Mouse (Mus musculus): ENCODE measurements around the gene Msi2. TPM values are rescaled to one million over a fixed set of nuclear protein-coding genes. Genes with fewer than 3 reads are reported as not detected.

Msi2 gene
- total and polyA plus RNA-seq, 3 experiments = 36.5 to 197 (median 144) TPM

GRCm38 (mm10) chr11:88522114-88522513 is 196.2 kb downstream of the Msi2 start:
- Histone ChIP-seq H3K27me3 (ENCODE audit: insufficient read depth, low read length) (no peaks in the 10 kb centered on the region), H3K9me3 (replicated peaks) (no peaks in the 10 kb centered on the region), H3K4me3 (ENCODE audit: low read depth, low read length) (no peak overlapping the region), H3K36me3 (replicated peaks) (peaks cover 89% of the 10 kb centered on the region), H3K4me1 (ENCODE audit: insufficient read depth, low read depth, low read length) (peaks cover 32% of the 10 kb centered on the region)
- ATAC-seq (ENCODE audit: extremely low read depth, insufficient number of reproducible peaks, low FRiP score, poor library complexity, severe bottlenecking) (no peak), DNase-seq (ENCODE audit: low spot score) (no peak)
- TF ChIP-seq GATA1 (IDR thresholded peaks at IDR 0.05; ENCODE audit: borderline replicate concordance, low read length) (no peak), CTCF (IDR thresholded peaks at IDR 0.05; ENCODE audit: low read depth, low read length) (no peak), POLR2AphosphoS5 (IDR thresholded peaks at IDR 0.05; ENCODE audit: insufficient replicate concordance, low read depth, low read length) (no peak), GATA2 (IDR thresholded peaks at IDR 0.05; ENCODE audit: borderline replicate concordance, low read depth, low read length) (no peak), TAL1 (conservative IDR thresholded peaks at IDR 0.05; ENCODE audit: low read depth, low read length) (no peak)

DNA sequence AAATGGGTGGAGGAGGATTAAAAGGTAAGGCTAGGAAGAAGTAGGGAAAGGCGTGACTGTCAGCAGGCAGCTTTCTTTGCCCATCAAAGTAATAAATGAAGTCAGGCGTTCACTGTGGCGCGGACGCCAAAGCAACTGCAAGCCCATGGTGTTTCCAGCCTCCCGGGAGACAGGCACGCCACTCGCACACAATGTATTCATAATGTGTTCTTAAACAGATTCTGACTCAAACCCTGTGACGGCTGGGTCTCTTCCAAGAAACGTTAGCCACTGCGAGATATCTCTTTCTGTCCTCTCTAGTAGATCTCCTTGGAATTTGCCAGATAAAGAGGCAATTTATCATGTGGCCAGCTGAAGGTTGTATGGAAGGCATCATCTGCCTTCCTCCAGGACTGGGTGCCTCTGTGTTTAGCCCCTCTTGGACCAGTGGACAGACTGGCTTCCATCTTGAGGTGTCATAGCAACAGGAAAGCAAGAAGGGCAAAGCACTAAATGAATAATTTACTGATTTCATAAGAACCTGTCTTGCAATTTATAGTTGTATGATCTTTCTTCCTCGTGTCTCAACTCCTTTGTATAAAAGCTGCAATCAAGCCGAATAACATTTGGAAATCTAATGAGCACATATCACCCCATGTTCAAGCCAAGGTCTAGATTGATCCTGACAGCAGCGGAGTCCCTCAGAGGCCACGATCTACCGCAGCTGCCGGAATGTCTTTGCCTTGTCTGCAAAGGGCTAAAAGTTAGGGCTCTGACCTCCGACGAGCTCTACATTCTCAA is 197.2 kb downstream of the Msi2 start:
- DNase-seq (ENCODE audit: low spot score) = no peak
- TF ChIP-seq POLR2AphosphoS5 (IDR thresholded peaks at IDR 0.05; ENCODE audit: insufficient replicate concordance, low read depth, low read length) (no peak), GATA1 (IDR thresholded peaks at IDR 0.05; ENCODE audit: borderline replicate concordance, low read length) (no peak), TAL1 (conservative IDR thresholded peaks at IDR 0.05; ENCODE audit: low read depth, low read length) (no peak), GATA2 (IDR thresholded peaks at IDR 0.05; ENCODE audit: borderline replicate concordance, low read depth, low read length) (no peak), CTCF (IDR thresholded peaks at IDR 0.05; ENCODE audit: low read depth, low read length) (no peak)
- Histone ChIP-seq H3K9me3 (replicated peaks) (no peaks in the 10 kb centered on the region), H3K4me3 (ENCODE audit: low read depth, low read length) (no peak overlapping the region), H3K27me3 (ENCODE audit: insufficient read depth, low read length) (no peaks in the 10 kb centered on the region), H3K36me3 (replicated peaks) (peaks cover 85% of the 10 kb centered on the region), H3K4me1 (ENCODE audit: insufficient read depth, low read depth, low read length) (peaks cover 30% of the 10 kb centered on the region)
- no peak for ATAC-seq (ENCODE audit: extremely low read depth, insufficient number of reproducible peaks, low FRiP score, poor library complexity, severe bottlenecking)

DNA sequence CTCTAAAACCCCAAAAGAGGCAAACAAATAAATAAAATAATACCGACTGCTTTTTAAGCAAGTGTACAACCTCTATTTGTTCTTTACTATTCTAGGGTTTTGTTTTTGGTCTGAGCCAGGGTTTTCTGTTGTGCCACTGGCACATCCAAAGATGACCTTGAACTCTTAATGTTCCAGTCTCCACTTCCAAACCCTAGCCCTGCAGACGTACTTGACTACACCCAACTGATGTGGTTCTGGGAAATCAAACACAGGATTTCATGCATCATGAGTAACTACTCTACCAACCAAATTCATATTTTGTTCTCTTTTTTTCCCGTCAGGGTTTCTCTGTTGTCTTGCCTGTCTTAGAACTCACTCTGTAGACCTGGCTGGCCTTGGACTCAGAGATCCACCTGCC is 200.0 kb downstream of the Msi2 start:
- no peak for ATAC-seq (ENCODE audit: extremely low read depth, insufficient number of reproducible peaks, low FRiP score, poor library complexity, severe bottlenecking)
- Histone ChIP-seq H3K9me3 (replicated peaks) (no peaks in the 10 kb centered on the region), H3K27me3 (ENCODE audit: insufficient read depth, low read length) (no peaks in the 10 kb centered on the region), H3K36me3 (replicated peaks) (peaks cover 83% of the 10 kb centered on the region), H3K4me1 (ENCODE audit: insufficient read depth, low read depth, low read length) (peaks cover 24% of the 10 kb centered on the region), H3K4me3 (ENCODE audit: low read depth, low read length) (no peak overlapping the region)
- TF ChIP-seq GATA1 (IDR thresholded peaks at IDR 0.05; ENCODE audit: borderline replicate concordance, low read length) = no peak
- no peak for TF ChIP-seq TAL1 (conservative IDR thresholded peaks at IDR 0.05; ENCODE audit: low read depth, low read length)
- TF ChIP-seq CTCF (IDR thresholded peaks at IDR 0.05; ENCODE audit: low read depth, low read length) = no peak
- TF ChIP-seq GATA2 (IDR thresholded peaks at IDR 0.05; ENCODE audit: borderline replicate concordance, low read depth, low read length) = no peak
- no peak for DNase-seq (ENCODE audit: low spot score)

DNA sequence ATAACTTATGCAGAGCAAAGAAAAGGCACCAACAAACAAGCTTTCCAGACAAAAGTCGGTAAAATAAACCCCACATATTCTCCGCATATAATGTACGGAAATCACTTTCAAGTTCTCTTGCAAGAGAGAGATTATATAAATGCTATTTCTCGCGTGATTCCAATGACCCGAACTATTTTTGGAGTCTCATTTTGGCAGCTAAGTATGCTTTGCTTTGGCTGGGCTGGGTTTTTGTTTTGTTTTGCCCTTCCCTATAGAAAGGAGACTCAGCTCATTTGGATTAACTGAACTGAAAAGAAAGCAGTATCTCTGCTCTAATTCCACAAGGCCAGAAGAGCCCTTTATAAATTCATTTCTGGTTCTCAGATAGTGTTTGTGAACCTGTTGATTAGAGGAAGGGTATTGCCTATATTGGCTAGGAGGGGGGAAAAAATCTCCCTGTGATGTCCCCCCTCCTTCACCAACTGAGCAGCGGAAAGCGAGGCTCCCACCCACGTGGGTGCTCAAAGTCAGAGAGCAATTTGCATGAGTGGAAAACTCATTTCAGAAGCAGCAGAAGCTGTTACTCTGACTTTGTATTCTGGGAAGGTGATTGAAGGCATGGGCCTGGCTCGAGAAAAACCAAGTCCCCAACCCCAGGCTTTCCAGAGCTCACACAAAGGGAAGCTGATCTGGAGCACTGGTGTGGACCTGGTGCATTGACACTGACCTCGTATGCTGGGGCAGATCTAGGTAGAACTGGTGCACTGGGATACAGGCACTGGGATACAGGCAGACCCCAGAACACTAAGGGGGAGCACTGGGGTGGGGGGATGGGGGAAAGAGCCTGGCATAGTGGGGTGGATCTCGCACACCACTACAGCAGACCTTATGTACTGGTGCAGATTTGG is 201.5 kb downstream of the Msi2 start:
- DNase-seq (ENCODE audit: low spot score) = no peak
- Histone ChIP-seq H3K9me3 (replicated peaks) (no peaks in the 10 kb centered on the region), H3K36me3 (replicated peaks) (peaks cover 86% of the 10 kb centered on the region), H3K4me1 (ENCODE audit: insufficient read depth, low read depth, low read length) (peaks cover 28% of the 10 kb centered on the region), H3K27me3 (ENCODE audit: insufficient read depth, low read length) (no peaks in the 10 kb centered on the region), H3K4me3 (ENCODE audit: low read depth, low read length) (no peak overlapping the region)
- no peak for ATAC-seq (ENCODE audit: extremely low read depth, insufficient number of reproducible peaks, low FRiP score, poor library complexity, severe bottlenecking)
- TF ChIP-seq TAL1 (conservative IDR thresholded peaks at IDR 0.05; ENCODE audit: low read depth, low read length) (no peak), GATA2 (IDR thresholded peaks at IDR 0.05; ENCODE audit: borderline replicate concordance, low read depth, low read length) (no peak), POLR2AphosphoS5 (IDR thresholded peaks at IDR 0.05; ENCODE audit: insufficient replicate concordance, low read depth, low read length) (no peak), GATA1 (IDR thresholded peaks at IDR 0.05; ENCODE audit: borderline replicate concordance, low read length) (no peak), CTCF (IDR thresholded peaks at IDR 0.05; ENCODE audit: low read depth, low read length) (no peak)

DNA sequence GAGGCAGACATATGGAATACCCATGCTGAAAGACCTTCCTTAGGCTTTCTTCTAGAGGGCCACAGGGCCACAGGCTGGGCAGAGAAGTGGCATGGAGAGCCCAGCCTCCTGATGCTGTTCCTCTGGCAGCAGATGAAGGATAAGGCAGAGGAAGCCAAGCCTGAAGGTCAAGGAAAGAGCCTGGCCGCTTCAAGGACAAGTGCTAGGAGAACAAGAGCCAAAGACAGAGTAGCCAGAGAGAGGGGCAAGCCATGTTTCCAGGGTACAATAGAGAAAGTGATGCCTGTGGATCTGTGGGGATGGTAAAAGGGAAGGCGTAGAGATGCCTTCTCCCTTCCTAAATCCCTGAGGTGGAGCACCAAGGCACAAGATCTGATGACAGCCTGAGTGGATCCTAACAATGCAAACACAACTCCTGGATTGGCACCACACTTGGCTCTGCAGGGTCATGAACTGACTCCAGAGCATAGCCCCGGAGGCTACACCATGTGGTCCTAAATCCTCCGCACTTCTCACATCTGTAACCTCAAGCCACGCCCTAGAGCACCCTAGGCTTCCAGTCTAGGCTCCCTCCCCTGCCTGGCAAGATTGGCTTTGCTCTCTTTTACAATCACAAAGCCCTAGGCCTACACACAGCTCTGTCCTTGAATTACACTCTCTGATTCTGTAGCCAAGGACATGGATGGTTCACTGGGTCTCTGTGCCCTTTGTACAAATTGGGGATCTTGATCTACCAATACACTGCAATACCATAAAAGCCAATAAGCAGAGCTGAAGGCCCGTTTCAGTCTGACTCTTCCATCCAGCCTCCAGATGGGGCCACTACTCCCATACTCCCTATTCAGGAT is 202.4 kb downstream of the Msi2 start:
- H3K4me3 ChIP-seq (ENCODE audit: low read depth, low read length) = no peak overlapping the region
- H3K4me1 ChIP-seq (ENCODE audit: insufficient read depth, low read depth, low read length) = peaks cover 28% of the 10 kb centered on the region
- no peak for DNase-seq (ENCODE audit: low spot score)
- H3K9me3 ChIP-seq (replicated peaks) = no peaks in the 10 kb centered on the region
- peaks cover 85% of the 10 kb centered on the region for H3K36me3 ChIP-seq (replicated peaks)
- TF ChIP-seq CTCF (IDR thresholded peaks at IDR 0.05; ENCODE audit: low read depth, low read length) (no peak), TAL1 (conservative IDR thresholded peaks at IDR 0.05; ENCODE audit: low read depth, low read length) (no peak), GATA2 (IDR thresholded peaks at IDR 0.05; ENCODE audit: borderline replicate concordance, low read depth, low read length) (no peak), GATA1 (IDR thresholded peaks at IDR 0.05; ENCODE audit: borderline replicate concordance, low read length) (no peak), POLR2AphosphoS5 (IDR thresholded peaks at IDR 0.05; ENCODE audit: insufficient replicate concordance, low read depth, low read length) (no peak)
- ATAC-seq (ENCODE audit: extremely low read depth, insufficient number of reproducible peaks, low FRiP score, poor library complexity, severe bottlenecking) = no peak
- no peaks in the 10 kb centered on the region for H3K27me3 ChIP-seq (ENCODE audit: insufficient read depth, low read length)
